Mouse (Mus musculus) hindbrain, embryonic 14.5 days (tissue): ENCODE data around the gene Rbbp6. TPM values are rescaled to one million over a fixed set of nuclear protein-coding genes. Genes with fewer than 3 reads are reported as not detected.

ENCODE experiments used
- ATAC-seq: fragments of 200-750 bp; cut with Nextera tagmentation; 2 replicates; pipeline ENCODE4 v1.8.0; 2017; ENCODE audit warnings: moderate number of reproducible peaks, mild to moderate bottlenecking, moderate TSS enrichment, moderate library complexity; ENCODE audit not compliant: low FRiP score
- DNase-seq: peaks from one replicate; pipeline ENCODE4 v3.0.0-alpha.2; 2015; ENCODE audit warnings: low spot score
- H3K27ac ChIP-seq: fragments of 300-500 bp; sonication (generic); 2 replicates; pipeline ENCODE4 v1.5.1; 2014; ENCODE audit warnings: mild to moderate bottlenecking, moderate library complexity
- H3K27me3 ChIP-seq: fragments of 300-500 bp; sonication (generic); 2 replicates; pipeline ENCODE4 v1.6.1; 2014; ENCODE audit warnings: mild to moderate bottlenecking, low read length, mixed read lengths; ENCODE audit not compliant: control insufficient read depth, insufficient read depth
- H3K36me3 ChIP-seq: fragments of 300-500 bp; sonication (generic); replicated peaks from 2 replicates; pipeline ENCODE4 v1.6.1; 2014; ENCODE audit not compliant: control insufficient read depth, insufficient read depth
- H3K4me1 ChIP-seq: fragments of 300-500 bp; sonication (generic); replicated peaks from 2 replicates; pipeline ENCODE4 v1.6.1; 2014; ENCODE audit warnings: antibody characterized with exemption, low read length, mixed read lengths; ENCODE audit not compliant: control insufficient read depth, insufficient read depth
- H3K4me2 ChIP-seq: fragments of 300-500 bp; sonication (generic); replicated peaks from 2 replicates; pipeline ENCODE4 v1.6.1; 2014; ENCODE audit warnings: mild to moderate bottlenecking, moderate library complexity
- H3K4me3 ChIP-seq: fragments of 300-500 bp; sonication (generic); replicated peaks from 2 replicates; pipeline ENCODE4 v1.5.1; 2014; ENCODE audit warnings: mild to moderate bottlenecking, low read length
- H3K9ac ChIP-seq: fragments of 300-500 bp; sonication (generic); 2 replicates; pipeline ENCODE4 v1.6.1; 2014
- H3K9me3 ChIP-seq: fragments of 300-500 bp; sonication (generic); 2 replicates; pipeline ENCODE4 v1.6.1; 2016; ENCODE audit warnings: low read length; ENCODE audit not compliant: control insufficient read depth
- WGBS: fragments of 180-500 bp; shearing (Covaris S2); extraction: QIAGEN DNeasy Blood & Tissue Kit; methylation state at CpG from one replicate; pipeline ENCODE4 v1.1.7; 2014; 5-methylcytosine and 5-hydroxymethylcytosine counted together
- polyA plus RNA-seq: library from polyadenylated mRNA; unstranded; fragments of >200 nt; fragmentation: Nextera tagmentation; extraction: Ambion mirVana; gene quantifications from 2 replicates; pipeline ENCODE4 v1.2.1, GENCODE M21; 2014

The Rbbp6 gene
- polyA plus RNA-seq, 1 experiment from 2014 or later: 31.0 TPM

DNA sequence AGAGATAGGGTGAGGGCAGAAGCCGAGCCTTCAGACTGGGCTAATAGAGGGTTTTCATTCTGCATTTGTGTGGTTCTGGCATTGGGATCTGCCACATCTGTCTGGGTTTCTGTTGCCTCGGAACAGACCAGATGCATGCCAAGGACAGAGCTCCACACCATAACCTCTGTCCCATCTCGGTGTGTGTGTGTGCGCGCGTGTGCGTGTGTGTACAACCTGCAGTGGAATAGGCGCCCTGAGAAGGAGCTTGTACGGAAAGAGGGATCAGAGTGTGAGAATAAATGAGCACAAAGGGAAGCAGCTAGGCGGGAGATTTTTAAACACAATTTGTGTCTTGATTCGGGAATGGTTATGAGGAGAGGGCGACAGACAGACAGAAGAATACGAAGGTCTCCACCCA lies 64.8 kb downstream of the Rbbp6 start:
- Histone ChIP-seq H3K36me3 (no peaks in the 10 kb centered on the region), H3K4me1 (peaks cover 21% of the 10 kb centered on the region), H3K27me3 (no peaks in the 10 kb centered on the region), H3K4me2 (peak overlapping the region; percentile 76), H3K9ac (peak overlapping the region; percentile 58), H3K27ac (peak overlapping the region; percentile 91), H3K4me3 (peak overlapping the region; percentile 37), H3K9me3 (no peaks in the 10 kb centered on the region)
- ATAC-seq (peak; percentile 46), DNase-seq (no peak)
- 15% methylated on average over 13 of the region's 13 CpGs for WGBS

GRCm38 (mm10) chr7:123030709-123031181 lies 65.3 kb downstream of the Rbbp6 start:
- DNase-seq (peak; percentile 92), ATAC-seq (peak; percentile 86)
- peak overlapping the region; percentile 58 for H3K9ac ChIP-seq
- H3K27me3 ChIP-seq: no peaks in the 10 kb centered on the region
- 0% methylated on average over 19 of the region's 21 CpGs for WGBS
- H3K36me3 ChIP-seq: no peaks in the 10 kb centered on the region
- peak overlapping the region; percentile 37 for H3K4me3 ChIP-seq
- no peaks in the 10 kb centered on the region for H3K9me3 ChIP-seq
- peak overlapping the region; percentile 76 for H3K4me2 ChIP-seq
- H3K27ac ChIP-seq: peak overlapping the region; percentile 91
- peaks cover 21% of the 10 kb centered on the region for H3K4me1 ChIP-seq

DNA sequence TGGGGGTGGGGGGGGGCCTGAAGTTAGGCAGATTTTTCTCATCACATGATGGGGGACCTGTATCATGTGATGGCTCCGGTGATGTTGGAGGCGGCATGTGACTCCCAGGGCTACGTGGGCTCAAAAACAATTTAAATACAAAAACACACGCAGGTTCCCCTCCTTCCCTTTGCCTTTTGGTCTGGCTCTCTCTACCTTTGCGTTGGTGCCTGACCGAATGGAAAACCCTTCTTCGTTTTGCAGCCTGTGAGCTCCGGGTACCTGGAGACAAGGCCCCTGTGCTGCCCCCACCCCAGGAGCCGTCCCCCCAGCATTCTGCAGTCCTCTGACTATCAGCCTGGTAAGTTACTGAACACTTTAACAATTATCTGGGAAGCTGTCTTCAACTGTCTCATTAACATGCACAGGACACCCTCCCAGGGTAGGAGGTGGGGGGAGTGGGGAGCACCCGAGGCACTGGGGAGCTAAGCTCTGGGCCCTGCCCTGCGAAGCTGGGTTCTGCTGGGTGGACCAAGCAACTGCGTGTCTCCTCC lies 65.8 kb downstream of the Rbbp6 start:
- H3K27me3 ChIP-seq: no peaks in the 10 kb centered on the region
- no peaks in the 10 kb centered on the region for H3K36me3 ChIP-seq
- ATAC-seq: peak; percentile 81
- H3K27ac ChIP-seq: peak overlapping the region; percentile 91
- WGBS: 3% methylated on average over 12 of the region's 12 CpGs
- H3K4me2 ChIP-seq: peak overlapping the region; percentile 76
- peak; percentile 29 for DNase-seq
- H3K9ac ChIP-seq: peak overlapping the region; percentile 58
- peaks cover 21% of the 10 kb centered on the region for H3K4me1 ChIP-seq
- peak overlapping the region; percentile 37 for H3K4me3 ChIP-seq
- H3K9me3 ChIP-seq: no peaks in the 10 kb centered on the region

DNA sequence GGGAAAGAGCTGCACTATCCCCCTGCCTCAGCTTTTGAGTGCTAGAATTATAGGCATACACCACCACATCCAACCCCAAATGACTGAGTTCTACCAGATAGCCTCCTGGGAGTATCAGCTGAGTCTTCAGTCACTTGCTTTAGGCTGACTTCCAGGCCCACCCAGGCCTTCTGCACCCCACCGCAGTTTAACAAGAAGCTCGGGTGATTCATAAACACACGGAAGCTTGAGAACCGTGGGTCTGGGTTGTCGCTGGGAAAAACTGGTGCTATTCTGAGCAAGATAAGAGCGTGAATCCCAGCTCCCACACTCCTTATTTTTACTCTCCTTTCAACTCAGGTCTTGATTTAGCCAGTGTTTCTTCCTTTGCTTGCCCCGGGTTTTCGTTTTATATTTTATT lies 69.8 kb downstream of the Rbbp6 start:
- Histone ChIP-seq H3K9ac (no peak overlapping the region), H3K27me3 (no peaks in the 10 kb centered on the region), H3K9me3 (no peaks in the 10 kb centered on the region), H3K4me2 (no peak overlapping the region), H3K27ac (no peak overlapping the region), H3K4me3 (no peak overlapping the region), H3K36me3 (no peaks in the 10 kb centered on the region), H3K4me1 (peaks cover 14% of the 10 kb centered on the region)
- ATAC-seq (no peak), DNase-seq (no peak)
- WGBS: 93% methylated on average over 8 of the region's 8 CpGs

DNA sequence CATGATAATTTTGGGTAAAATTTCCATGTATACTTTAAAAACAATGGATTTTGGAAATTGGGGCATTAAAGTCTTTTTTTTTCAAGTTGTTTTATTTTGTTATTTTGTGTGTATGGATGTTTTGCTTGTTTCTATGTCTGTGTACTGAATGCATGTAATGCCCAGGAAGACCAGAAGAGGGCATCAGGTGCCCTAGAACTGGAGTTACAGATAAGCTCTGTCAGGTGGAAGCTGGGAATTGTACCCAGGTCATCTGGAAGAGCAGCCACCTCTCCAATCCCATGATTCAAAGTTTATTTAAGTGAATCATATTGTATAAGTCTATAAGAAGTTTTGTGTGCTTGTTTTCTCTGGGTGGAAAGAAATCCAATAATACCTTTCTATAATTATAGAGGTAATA lies 73.8 kb downstream of the Rbbp6 start:
- ATAC-seq: no peak
- H3K9me3 ChIP-seq: no peaks in the 10 kb centered on the region
- DNase-seq: no peak
- no peaks in the 10 kb centered on the region for H3K27me3 ChIP-seq
- H3K27ac ChIP-seq: no peak overlapping the region
- no peak overlapping the region for H3K9ac ChIP-seq
- H3K4me3 ChIP-seq: no peak overlapping the region
- no peaks in the 10 kb centered on the region for H3K4me1 ChIP-seq
- no peak overlapping the region for H3K4me2 ChIP-seq
- H3K36me3 ChIP-seq: no peaks in the 10 kb centered on the region

DNA sequence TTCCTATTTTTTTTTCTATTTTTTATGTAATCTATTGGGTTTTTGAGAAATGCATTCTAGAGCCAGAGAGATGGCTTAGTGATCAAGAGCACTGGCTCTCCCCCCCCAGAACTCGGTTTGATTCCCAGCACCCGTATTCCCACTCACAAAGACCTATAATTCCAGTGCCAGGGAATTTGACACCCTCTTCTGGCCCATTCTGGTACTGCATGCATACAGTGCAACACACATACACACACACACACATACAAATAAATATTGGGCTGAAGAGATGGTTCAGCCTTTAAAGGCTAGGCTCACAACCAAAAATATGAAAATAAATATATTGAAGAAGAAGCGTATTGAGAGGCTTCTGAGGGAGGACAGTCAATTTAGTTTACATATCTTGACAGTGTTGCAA lies 79.7 kb downstream of the Rbbp6 start:
- 93% methylated on average over 3 of the region's 3 CpGs for WGBS
- no peak for ATAC-seq

GRCm38 (mm10) chr7:123046473-123047091 lies 81.1 kb downstream of the Rbbp6 start:
- ATAC-seq (no peak), DNase-seq (no peak)
- H3K4me1 ChIP-seq: no peaks in the 10 kb centered on the region
- H3K9ac ChIP-seq: no peak overlapping the region
- 79% methylated on average over 13 of the region's 13 CpGs for WGBS
- no peak overlapping the region for H3K4me2 ChIP-seq
- H3K27ac ChIP-seq: no peak overlapping the region
- H3K27me3 ChIP-seq: no peaks in the 10 kb centered on the region
- H3K9me3 ChIP-seq: 0 out of 2 replicates have a peak, but pooled peaks cover 2% of the 10 kb centered on the region
- H3K4me3 ChIP-seq: no peak overlapping the region
- H3K36me3 ChIP-seq: no peaks in the 10 kb centered on the region

More for the DNA sequence above, 79.7 kb downstream of the Rbbp6 start:
- Histone ChIP-seq H3K36me3 (no peaks in the 10 kb centered on the region), H3K27me3 (no peaks in the 10 kb centered on the region), H3K27ac (no peak overlapping the region), H3K4me1 (no peaks in the 10 kb centered on the region), H3K9ac (no peak overlapping the region), H3K4me3 (no peak overlapping the region), H3K9me3 (0 out of 2 replicates have a peak, but pooled peaks cover 2% of the 10 kb centered on the region), H3K4me2 (no peak overlapping the region)
- no peak for DNase-seq

Other genes with a start within 250 kb of the Rbbp6 start
- gene Tnrc6a, start 158.2 kb downstream of the Rbbp6 start, polyA plus RNA-seq: 37.3 and 52.0 TPM in 2 replicates
- gene Slc5a11, start 249.1 kb downstream of the Rbbp6 start, polyA plus RNA-seq: not detected in 2 replicates